Mouse (Mus musculus): ENCODE data around the gene Trmt1. TPM values are rescaled to one million over a fixed set of nuclear protein-coding genes. Genes with fewer than 3 reads are reported as not detected.
"Not testable (repeated sequence)": the region's sequence is repeated elsewhere in the genome, so short reads cannot be mapped to it uniquely, and the experiment has no call there.

Gene Trmt1
- polyA plus RNA-seq, 1 experiment from 2014 or later = 66.7 TPM

DNA sequence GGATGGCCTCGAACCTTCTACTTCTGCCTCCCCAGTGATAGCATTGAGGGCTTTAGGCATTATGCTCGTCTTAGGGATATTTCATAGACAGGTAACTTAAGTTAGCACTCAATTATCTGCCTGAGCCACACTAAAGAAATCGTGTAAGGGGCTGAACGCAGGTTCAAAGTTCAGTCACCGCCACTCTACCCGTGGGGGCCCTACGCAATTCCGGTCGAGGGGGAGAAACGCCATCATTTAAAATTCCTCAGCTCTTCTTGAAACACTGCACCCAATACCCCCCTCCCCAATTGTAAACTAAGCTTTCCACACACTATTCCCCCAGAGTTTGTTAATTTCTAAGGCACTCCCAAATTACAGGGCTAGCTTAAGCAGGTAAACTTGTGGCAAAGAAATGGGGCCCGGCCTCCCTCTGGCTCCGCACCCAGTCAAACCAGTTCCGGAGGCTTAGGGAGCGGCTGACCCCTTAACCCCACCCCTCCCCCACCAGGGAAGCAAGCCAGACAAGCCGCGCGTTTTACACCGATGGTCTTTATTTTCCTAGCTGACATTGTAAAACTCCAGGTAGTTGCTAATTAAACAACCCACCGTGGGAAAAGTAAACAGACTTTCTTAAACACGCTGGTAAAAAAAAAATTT lies 25.2 kb upstream of the Trmt1 start:
- WGBS = 3% methylated on average over 20 of the region's 20 CpGs
- H3K27me3 ChIP-seq (replicated peaks) = 0 out of 2 replicates have a peak, but pooled peaks cover 3% of the 10 kb centered on the region

DNA sequence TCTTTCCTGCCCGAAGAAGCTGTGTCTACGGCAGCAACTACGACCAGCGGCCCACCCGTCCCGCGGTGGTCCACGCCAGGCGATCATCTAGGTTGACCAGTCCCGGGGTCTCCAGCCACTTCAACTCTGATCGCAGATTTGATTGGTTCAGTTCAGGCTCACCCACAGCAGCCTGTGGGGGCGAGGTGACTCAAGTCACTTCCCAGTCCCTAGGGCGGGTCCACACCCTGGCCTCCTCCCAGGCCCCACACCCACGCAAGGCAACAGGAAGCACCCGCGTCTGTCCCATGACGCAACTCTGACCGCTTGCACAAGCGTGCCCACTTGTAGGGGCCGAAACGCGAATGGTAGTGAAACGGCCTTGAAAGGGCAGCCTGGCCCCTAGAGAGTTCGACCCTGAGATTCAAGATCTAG lies 24.6 kb upstream of the Trmt1 start:
- H3K4me1 ChIP-seq = peaks cover 58% of the 10 kb centered on the region
- peak overlapping the region; percentile 70 for H3K9ac ChIP-seq (replicated peaks)
- H3K27me3 ChIP-seq (replicated peaks) = 0 out of 2 replicates have a peak, but pooled peaks cover 3% of the 10 kb centered on the region
- peak overlapping the region; percentile 85 for H3K27ac ChIP-seq (replicated peaks)
- no peaks in the 10 kb centered on the region for H3K36me3 ChIP-seq
- peak overlapping the region; percentile 66 for H3K4me3 ChIP-seq (replicated peaks)
- no peak for ATAC-seq (ENCODE audit: low FRiP score)
- H3K9me3 ChIP-seq (replicated peaks) = no peaks in the 10 kb centered on the region
- peak overlapping the region; percentile 73 for H3K4me2 ChIP-seq
- WGBS = 1% methylated on average over 24 of the region's 24 CpGs

More for the DNA sequence above, 25.2 kb upstream of the Trmt1 start:
- Histone ChIP-seq H3K36me3 (no peaks in the 10 kb centered on the region), H3K9ac (replicated peaks) (peak overlapping the region; percentile 70), H3K4me1 (peaks cover 58% of the 10 kb centered on the region), H3K27ac (replicated peaks) (peak overlapping the region; percentile 85), H3K4me3 (replicated peaks) (peak overlapping the region; percentile 66), H3K4me2 (peak overlapping the region; percentile 73), H3K9me3 (replicated peaks) (no peaks in the 10 kb centered on the region)
- no peak for ATAC-seq (ENCODE audit: low FRiP score)

DNA sequence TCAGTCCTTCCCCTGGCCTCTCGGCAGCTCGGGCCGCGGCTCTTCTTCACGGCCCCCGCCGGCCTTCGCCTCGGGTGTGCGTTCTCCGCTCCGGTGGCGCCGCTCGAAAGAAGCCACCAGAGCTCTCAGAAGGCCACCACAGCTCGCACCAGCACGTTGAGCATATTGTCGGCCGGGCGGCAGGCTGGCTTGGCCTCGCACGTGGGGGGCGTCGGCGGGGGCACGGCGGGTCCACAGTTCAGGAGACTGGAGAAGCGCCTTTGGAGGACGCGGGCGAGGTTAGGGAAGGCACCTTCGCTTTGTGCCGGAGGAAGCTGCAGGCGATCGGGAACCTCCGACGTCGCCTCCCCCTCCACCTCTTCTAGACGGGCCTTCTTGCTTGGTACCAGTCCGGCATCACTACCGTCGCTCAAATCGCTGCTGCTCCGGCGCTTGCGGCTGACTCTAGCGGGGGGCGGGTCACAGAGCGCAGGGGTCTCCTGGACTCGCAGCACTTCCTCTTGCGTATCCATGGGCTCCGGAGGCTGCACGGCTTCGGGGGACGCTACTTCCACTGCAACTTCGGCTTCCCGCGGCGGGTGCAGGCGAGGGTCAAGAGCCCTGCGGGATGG lies 24.0 kb upstream of the Trmt1 start:
- Histone ChIP-seq H3K4me3 (replicated peaks) (peak overlapping the region; percentile 66), H3K4me2 (peak overlapping the region; percentile 73), H3K9me3 (replicated peaks) (no peaks in the 10 kb centered on the region), H3K9ac (replicated peaks) (peak overlapping the region; percentile 70), H3K27ac (replicated peaks) (peak overlapping the region; percentile 85), H3K36me3 (no peaks in the 10 kb centered on the region), H3K4me1 (peaks cover 58% of the 10 kb centered on the region), H3K27me3 (replicated peaks) (no peaks in the 10 kb centered on the region)
- under 1% methylated on average over 61 of the region's 61 CpGs for WGBS
- peak; percentile 1; the same call in 1 of the 2 replicates for ATAC-seq (ENCODE audit: low FRiP score)

DNA sequence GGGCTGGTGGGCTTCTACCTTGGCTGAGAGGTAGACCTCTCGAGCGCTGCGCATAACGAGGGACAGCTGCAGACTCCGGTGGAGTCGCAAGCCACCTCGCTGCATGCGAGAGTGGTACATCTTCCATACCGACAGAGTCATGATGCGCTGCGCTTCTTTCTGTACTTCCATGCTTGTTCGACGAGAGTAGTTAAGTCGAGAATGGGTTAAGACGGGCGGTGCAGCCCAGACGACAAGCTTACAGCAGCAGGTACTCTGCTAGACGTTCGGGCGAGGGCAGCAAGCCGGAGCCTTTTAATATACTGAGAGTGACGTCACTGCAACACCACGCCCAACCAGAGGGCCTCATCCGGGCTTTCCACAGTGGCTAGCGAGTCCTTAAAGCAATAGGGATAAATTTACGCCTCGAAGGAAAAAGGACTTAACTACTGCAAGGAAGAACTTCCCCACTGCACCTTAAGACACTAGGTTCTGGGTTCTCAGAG lies 23.5 kb upstream of the Trmt1 start, which contains the start of gene Ier2:
Gene Ier2, minus strand, starts transcription at position 272 of the 485 bp plus-strand sequence.
- H3K4me2 ChIP-seq = peak within 1 kb of the TSS; percentile 73
- peak; percentile 80 for ATAC-seq (ENCODE audit: low FRiP score)
- WGBS = under 1% methylated on average over 27 of the region's 27 CpGs

DNA sequence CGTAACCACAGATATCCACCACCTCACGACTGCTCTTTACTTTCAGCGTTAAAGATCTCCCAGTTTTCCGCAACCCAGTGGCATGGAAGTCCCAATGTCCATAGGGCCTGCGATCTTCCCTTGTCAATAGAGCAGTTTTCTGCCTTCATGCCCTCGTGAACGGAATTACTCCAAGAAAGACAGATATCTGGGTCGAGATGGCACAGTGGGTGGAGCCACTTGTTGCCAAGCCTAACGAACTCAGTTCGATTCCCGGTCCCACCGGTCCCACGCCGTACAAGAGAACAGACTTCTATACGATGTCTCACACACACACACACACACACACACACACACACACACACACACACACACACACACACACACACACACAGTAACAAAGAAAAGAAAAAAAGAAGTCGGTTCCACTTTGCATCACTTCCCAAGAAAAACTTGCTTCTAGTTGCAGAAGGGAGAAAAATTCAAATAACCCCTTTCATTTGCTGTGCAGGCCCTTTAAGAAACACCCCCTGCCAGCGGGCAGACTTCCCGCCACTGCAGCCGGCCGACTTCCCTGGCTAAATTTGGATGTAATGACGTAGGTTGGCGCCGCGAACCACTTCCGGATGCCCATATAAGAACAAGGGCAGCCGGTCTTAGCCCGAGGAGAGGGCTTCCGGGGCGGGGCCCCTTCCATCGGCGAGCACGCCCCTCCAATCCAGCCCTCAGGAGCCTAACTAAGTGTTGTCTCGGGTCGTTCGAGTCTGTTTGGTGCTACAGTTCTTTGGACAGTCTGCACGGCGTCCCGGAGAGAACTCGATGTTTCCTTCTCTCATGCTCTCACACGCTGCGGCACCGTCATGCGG lies 22.4 kb upstream of the Trmt1 start:
- peaks cover 55% of the 10 kb centered on the region for H3K4me1 ChIP-seq
- 3% methylated on average over 43 of the region's 43 CpGs for WGBS
- peak overlapping the region; percentile 66 for H3K4me3 ChIP-seq (replicated peaks)
- no peaks in the 10 kb centered on the region for H3K9me3 ChIP-seq (replicated peaks)
- peak overlapping the region; percentile 91 for H3K27ac ChIP-seq (replicated peaks)
- ATAC-seq (ENCODE audit: low FRiP score) = peak; percentile 80
- H3K36me3 ChIP-seq = peaks cover 3% of the 10 kb centered on the region; the same call in 1 of the 2 replicates
- H3K4me2 ChIP-seq = peak overlapping the region; percentile 73
- H3K9ac ChIP-seq (replicated peaks) = peak overlapping the region; percentile 81
- no peaks in the 10 kb centered on the region for H3K27me3 ChIP-seq (replicated peaks)

More for the DNA sequence above, 23.5 kb upstream of the Trmt1 start, which contains the start of gene Ier2:
- Histone ChIP-seq H3K4me3 (replicated peaks) (peak within 1 kb of the TSS; percentile 66), H3K36me3 (no peaks in the 10 kb centered on the region), H3K27me3 (replicated peaks) (no peaks in the 10 kb centered on the region), H3K9ac (replicated peaks) (peak within 1 kb of the TSS; percentile 81), H3K4me1 (peaks cover 55% of the 10 kb centered on the region), H3K9me3 (replicated peaks) (no peaks in the 10 kb centered on the region), H3K27ac (replicated peaks) (peak within 1 kb of the TSS; percentile 91)

DNA sequence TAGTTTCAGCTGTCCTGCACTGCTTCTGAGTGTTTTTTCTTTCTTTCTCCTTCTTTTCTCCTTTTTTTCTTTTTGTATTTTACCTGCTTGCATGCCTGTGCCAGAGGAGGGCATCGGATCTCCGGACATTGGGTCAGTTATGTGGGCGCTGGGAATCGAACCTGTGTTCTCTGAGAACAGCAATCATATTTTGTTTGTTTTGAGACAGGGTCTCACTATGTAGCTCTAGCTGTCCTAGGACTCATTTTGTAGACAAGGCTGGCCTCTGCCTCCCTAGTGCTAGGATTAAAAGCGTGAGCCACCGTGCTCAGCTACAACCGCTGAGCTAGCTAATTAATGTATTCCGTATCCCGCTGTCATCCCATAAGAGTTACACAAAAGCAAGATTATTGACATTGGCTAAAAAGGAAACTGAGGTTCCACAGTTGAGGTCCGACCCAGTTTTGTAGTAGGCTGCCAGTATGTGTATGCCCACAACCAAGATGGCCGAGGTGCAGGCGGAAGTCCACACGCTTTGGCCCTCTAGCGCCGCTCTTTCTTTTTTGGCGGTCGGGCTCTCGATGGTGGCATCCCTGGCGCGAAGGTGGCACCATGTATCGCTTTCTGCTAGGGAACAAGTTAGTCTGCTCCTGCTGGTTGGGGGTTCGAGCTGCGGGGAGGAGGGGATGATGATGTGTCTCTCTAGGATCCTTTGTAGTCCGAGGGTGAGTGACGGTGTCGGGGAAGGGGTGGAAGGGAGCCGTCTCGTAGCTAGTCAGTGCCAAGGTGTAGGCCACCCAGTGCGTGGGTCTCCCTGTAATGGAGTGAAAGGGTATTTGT lies 21.3 kb upstream of the Trmt1 start:
- Histone ChIP-seq H3K4me3 (replicated peaks) (peak overlapping the region; percentile 66), H3K4me2 (peak overlapping the region; percentile 73), H3K27me3 (replicated peaks) (no peaks in the 10 kb centered on the region), H3K36me3 (peaks cover 4% of the 10 kb centered on the region), H3K4me1 (peaks cover 51% of the 10 kb centered on the region), H3K9ac (replicated peaks) (peak overlapping the region; percentile 81), H3K9me3 (replicated peaks) (no peaks in the 10 kb centered on the region), H3K27ac (replicated peaks) (peak overlapping the region; percentile 91)
- ATAC-seq (ENCODE audit: low FRiP score) = peak; percentile 69
- under 1% methylated on average over 29 of the region's 29 CpGs for WGBS

DNA sequence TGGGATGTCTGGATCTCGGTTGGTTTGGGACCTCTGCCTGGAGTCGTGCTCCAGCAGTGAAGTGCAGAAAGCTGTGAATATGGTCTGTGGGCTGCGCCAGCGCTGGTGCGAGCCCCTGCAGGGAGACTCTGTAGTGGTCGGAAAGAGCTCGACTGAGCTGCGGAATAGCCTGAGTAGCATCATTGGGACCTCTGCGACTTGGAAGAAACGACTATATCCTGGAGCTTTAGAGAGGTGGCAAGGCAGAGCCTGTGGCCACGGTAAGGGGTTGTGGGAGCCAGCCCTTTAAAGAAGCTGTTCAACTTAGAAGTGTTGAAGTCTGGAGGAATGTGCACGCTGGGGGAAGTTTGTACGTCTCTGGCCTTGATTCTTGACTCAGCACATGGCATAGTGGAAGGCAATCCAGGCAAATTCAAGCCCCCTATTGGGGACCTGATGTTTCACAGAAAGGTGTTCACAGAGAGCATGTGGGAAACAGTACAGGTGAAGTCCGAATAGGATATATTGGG lies 20.7 kb upstream of the Trmt1 start:
- 3% methylated on average over 14 of the region's 14 CpGs for WGBS
- Histone ChIP-seq H3K36me3 (peaks cover 10% of the 10 kb centered on the region), H3K9ac (replicated peaks) (peak overlapping the region; percentile 81), H3K4me3 (replicated peaks) (peak overlapping the region; percentile 66), H3K4me1 (peaks cover 44% of the 10 kb centered on the region), H3K27me3 (replicated peaks) (no peaks in the 10 kb centered on the region), H3K9me3 (replicated peaks) (no peaks in the 10 kb centered on the region), H3K4me2 (peak overlapping the region; percentile 73), H3K27ac (replicated peaks) (peak overlapping the region; percentile 91)
- peak; percentile 7 for ATAC-seq (ENCODE audit: low FRiP score)

DNA sequence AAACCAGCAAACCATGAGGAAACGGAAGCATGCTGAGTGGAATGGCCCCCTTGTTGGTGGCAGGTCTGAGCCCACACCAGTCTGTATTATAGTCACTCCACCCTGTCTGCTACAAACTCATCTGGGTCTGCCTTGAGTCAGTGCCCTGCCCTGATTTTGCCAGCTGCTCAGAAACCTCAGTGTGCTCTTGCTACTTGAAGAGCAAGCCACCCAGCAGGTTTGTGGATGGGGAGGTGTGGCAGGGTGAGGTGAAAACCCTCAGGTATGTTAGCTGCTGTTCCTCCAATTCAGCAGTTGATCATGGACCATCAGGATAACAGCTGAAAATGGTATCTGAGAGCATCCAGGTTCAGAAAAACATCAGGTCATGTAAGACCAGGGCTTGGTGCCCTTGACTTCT lies 18.0 kb upstream of the Trmt1 start:
- H3K27ac ChIP-seq (replicated peaks) = no peak overlapping the region
- H3K4me1 ChIP-seq = peaks cover 23% of the 10 kb centered on the region
- no peaks in the 10 kb centered on the region for H3K27me3 ChIP-seq (replicated peaks)
- no peak overlapping the region for H3K4me2 ChIP-seq
- no peak overlapping the region for H3K9ac ChIP-seq (replicated peaks)
- peaks cover 22% of the 10 kb centered on the region for H3K36me3 ChIP-seq
- no peak overlapping the region for H3K4me3 ChIP-seq (replicated peaks)
- ATAC-seq (ENCODE audit: low FRiP score) = no peak
- WGBS = 86% methylated on average over 1 of the region's 1 CpGs
- H3K9me3 ChIP-seq (replicated peaks) = no peaks in the 10 kb centered on the region

DNA sequence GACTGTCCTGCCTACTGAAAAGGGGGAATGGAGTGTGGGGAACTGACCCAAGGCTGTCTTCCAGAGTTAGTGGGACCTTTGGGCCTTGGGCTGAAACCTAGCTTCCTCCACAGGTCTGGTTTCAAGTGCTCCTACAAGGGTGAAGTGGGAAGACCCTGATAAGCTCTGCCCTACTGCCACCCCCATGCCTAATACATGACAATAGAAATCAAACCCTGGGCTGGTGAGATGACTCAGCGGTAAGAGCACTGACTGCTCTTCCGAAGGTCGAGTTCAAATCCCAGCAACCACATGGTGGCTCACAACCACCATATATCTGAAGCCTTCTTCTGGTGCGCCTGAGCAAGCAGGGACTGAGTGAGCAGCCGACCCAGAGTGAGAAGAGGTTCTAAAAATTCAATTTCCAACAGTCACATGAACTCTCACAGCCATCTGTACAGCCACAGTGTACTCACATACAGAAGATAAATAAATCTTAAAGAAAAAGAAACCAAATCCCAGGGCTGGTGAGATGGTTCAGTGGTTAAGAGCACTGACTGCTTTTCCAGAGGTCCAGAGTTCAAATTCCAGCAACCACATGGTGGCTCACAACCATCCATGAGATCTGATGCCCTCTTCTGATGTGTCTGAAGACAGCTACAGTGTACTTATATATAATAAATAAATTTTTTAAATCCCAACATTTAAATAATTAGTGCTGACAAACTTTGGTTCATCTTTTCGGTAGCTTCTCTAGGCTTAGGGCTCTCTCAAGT lies 17.2 kb upstream of the Trmt1 start:
- no peak for ATAC-seq (ENCODE audit: low FRiP score)
- Histone ChIP-seq H3K36me3 (peaks cover 29% of the 10 kb centered on the region), H3K27me3 (replicated peaks) (no peaks in the 10 kb centered on the region)

DNA sequence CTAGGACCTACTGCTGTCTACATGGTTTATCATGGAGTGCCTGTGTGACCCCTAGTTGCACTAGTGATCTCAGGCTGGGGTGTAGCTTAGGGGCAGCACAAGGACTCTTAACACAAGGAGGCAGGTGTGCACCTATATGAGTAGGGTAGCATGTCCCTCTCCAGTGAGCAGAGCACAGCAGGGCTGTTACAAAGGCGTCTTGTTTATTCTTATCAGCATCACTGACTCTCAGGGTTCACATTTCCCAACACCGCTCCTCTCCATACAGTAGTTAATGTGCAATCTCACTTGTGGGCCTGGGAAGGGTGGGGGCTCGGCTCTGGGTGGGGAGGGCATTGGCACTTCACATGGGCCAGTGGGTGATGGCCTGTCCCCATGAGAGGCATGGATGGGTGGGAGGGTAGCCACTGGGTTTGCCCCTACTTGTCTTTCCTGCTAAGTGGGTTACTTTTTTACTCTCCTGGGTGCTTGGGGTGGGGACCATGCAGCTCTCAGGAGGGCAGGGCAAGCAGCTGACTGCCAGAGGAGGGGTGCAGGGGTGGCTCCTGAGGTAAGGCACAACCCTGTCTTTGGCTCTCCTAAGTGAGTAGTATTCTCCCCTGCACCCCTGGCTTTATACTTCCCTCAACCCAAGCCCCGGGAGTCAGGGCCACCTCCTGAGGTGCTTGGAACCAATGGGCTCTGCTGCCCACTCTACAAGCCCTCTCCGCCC lies 15.7 kb upstream of the Trmt1 start:
- not testable (repeated sequence) for H3K9ac ChIP-seq (replicated peaks); H3K27me3 ChIP-seq (replicated peaks); ATAC-seq (ENCODE audit: low FRiP score); H3K9me3 ChIP-seq (replicated peaks); H3K27ac ChIP-seq (replicated peaks); H3K4me3 ChIP-seq (replicated peaks); H3K4me2 ChIP-seq
- 94% methylated on average over 5 of the region's 5 CpGs for WGBS
- Histone ChIP-seq H3K4me1 (peaks cover 15% of the 10 kb centered on the region), H3K36me3 (peaks cover 43% of the 10 kb centered on the region)

More for the DNA sequence above, 17.2 kb upstream of the Trmt1 start:
- WGBS = 87% methylated on average over 6 of the region's 6 CpGs
- Histone ChIP-seq H3K4me3 (replicated peaks) (no peak overlapping the region), H3K9ac (replicated peaks) (no peak overlapping the region), H3K4me2 (no peak overlapping the region), H3K27ac (replicated peaks) (no peak overlapping the region), H3K9me3 (replicated peaks) (no peaks in the 10 kb centered on the region), H3K4me1 (peaks cover 18% of the 10 kb centered on the region)

All from neural tube, embryonic 15.5 days (tissue).